Mouse (Mus musculus): ENCODE data around the gene Otop3. TPM values are rescaled to one million over a fixed set of nuclear protein-coding genes. Genes with fewer than 3 reads are reported as not detected.
"Not testable (repeated sequence)": the region's sequence is repeated elsewhere in the genome, so short reads cannot be mapped to it uniquely, and the experiment has no call there.

Gene Otop3
- polyA plus RNA-seq, 1 experiment, result 0.12 TPM

GRCm38 (mm10) chr11:115382891-115383290 is 48.4 kb downstream of the Otop3 start:
- H3K4me3 ChIP-seq (ENCODE audit: control insufficient read depth, insufficient read depth, low read length), result no peak overlapping the region
- peaks cover 10% of the 10 kb centered on the region for H3K4me1 ChIP-seq (replicated peaks; ENCODE audit: control insufficient read depth, insufficient read depth, low read length)
- H3K27me3 ChIP-seq (ENCODE audit: control insufficient read depth, insufficient read depth, low read length), result peaks cover 10% of the 10 kb centered on the region; the same call in 1 of the 2 replicates
- H3K36me3 ChIP-seq (ENCODE audit: control insufficient read depth, insufficient read depth, low read length), result no peaks in the 10 kb centered on the region
- TF ChIP-seq CTCF (IDR thresholded peaks at IDR 0.05; ENCODE audit: borderline replicate concordance, control insufficient read depth, extremely low read depth, insufficient read depth, low read length, poor library complexity), result no peak
- TF ChIP-seq POLR2A (IDR thresholded peaks at IDR 0.05; ENCODE audit: control insufficient read depth, extremely low read depth, insufficient read depth, low read length, poor library complexity), result no peak
- no peak overlapping the region for H3K27ac ChIP-seq (ENCODE audit: control insufficient read depth, insufficient read depth, low read length)
- DNase-seq, result no peak
- WGBS, result 70% methylated on average over 5 of the region's 5 CpGs

GRCm38 (mm10) chr11:115383701-115384474 is 49.4 kb downstream of the Otop3 start:
- Histone ChIP-seq H3K36me3 (ENCODE audit: control insufficient read depth, insufficient read depth, low read length) (no peaks in the 10 kb centered on the region), H3K4me3 (ENCODE audit: control insufficient read depth, insufficient read depth, low read length) (no peak overlapping the region), H3K27ac (ENCODE audit: control insufficient read depth, insufficient read depth, low read length) (no peak overlapping the region), H3K4me1 (replicated peaks; ENCODE audit: control insufficient read depth, insufficient read depth, low read length) (peaks cover 10% of the 10 kb centered on the region), H3K27me3 (ENCODE audit: control insufficient read depth, insufficient read depth, low read length) (peaks cover 10% of the 10 kb centered on the region; the same call in 1 of the 2 replicates)
- WGBS, result 70% methylated on average over 16 of the region's 16 CpGs
- TF ChIP-seq POLR2A (IDR thresholded peaks at IDR 0.05; ENCODE audit: control insufficient read depth, extremely low read depth, insufficient read depth, low read length, poor library complexity), result no peak
- no peak for TF ChIP-seq CTCF (IDR thresholded peaks at IDR 0.05; ENCODE audit: borderline replicate concordance, control insufficient read depth, extremely low read depth, insufficient read depth, low read length, poor library complexity)
- no peak for DNase-seq

GRCm38 (mm10) chr11:115384587-115384986 is 50.1 kb downstream of the Otop3 start:
- Histone ChIP-seq H3K36me3 (ENCODE audit: control insufficient read depth, insufficient read depth, low read length) (no peaks in the 10 kb centered on the region), H3K27me3 (ENCODE audit: control insufficient read depth, insufficient read depth, low read length) (peaks cover 10% of the 10 kb centered on the region; the same call in 1 of the 2 replicates), H3K4me1 (replicated peaks; ENCODE audit: control insufficient read depth, insufficient read depth, low read length) (peaks cover 10% of the 10 kb centered on the region), H3K27ac (ENCODE audit: control insufficient read depth, insufficient read depth, low read length) (no peak overlapping the region), H3K4me3 (ENCODE audit: control insufficient read depth, insufficient read depth, low read length) (no peak overlapping the region)
- DNase-seq, result no peak
- TF ChIP-seq POLR2A (IDR thresholded peaks at IDR 0.05; ENCODE audit: control insufficient read depth, extremely low read depth, insufficient read depth, low read length, poor library complexity) (no peak), CTCF (IDR thresholded peaks at IDR 0.05; ENCODE audit: borderline replicate concordance, control insufficient read depth, extremely low read depth, insufficient read depth, low read length, poor library complexity) (no peak)
- 100% methylated on average over 5 of the region's 5 CpGs for WGBS

- H3K4me3 ChIP-seq (ENCODE audit: control insufficient read depth, insufficient read depth, low read length); H3K27ac ChIP-seq (ENCODE audit: control insufficient read depth, insufficient read depth, low read length); DNase-seq; H3K4me1 ChIP-seq (replicated peaks; ENCODE audit: control insufficient read depth, insufficient read depth, low read length); H3K36me3 ChIP-seq (ENCODE audit: control insufficient read depth, insufficient read depth, low read length); H3K27me3 ChIP-seq (ENCODE audit: control insufficient read depth, insufficient read depth, low read length): not testable (repeated sequence)
- 67% methylated on average over 3 of the region's 3 CpGs for WGBS
These were observed 52.3 kb downstream of the Otop3 start for GRCm38 (mm10) chr11:115386859-115387258.

- Histone ChIP-seq H3K36me3 (ENCODE audit: control insufficient read depth, insufficient read depth, low read length) (no peaks in the 10 kb centered on the region), H3K27me3 (ENCODE audit: control insufficient read depth, insufficient read depth, low read length) (no peaks in the 10 kb centered on the region), H3K27ac (ENCODE audit: control insufficient read depth, insufficient read depth, low read length) (no peak overlapping the region), H3K4me1 (replicated peaks; ENCODE audit: control insufficient read depth, insufficient read depth, low read length) (no peaks in the 10 kb centered on the region), H3K4me3 (ENCODE audit: control insufficient read depth, insufficient read depth, low read length) (no peak overlapping the region)
- TF ChIP-seq POLR2A (IDR thresholded peaks at IDR 0.05; ENCODE audit: control insufficient read depth, extremely low read depth, insufficient read depth, low read length, poor library complexity) (no peak), CTCF (IDR thresholded peaks at IDR 0.05; ENCODE audit: borderline replicate concordance, control insufficient read depth, extremely low read depth, insufficient read depth, low read length, poor library complexity) (no peak)
- 97% methylated on average over 7 of the region's 7 CpGs for WGBS
- no peak for DNase-seq
These were observed 56.8 kb downstream of the Otop3 start for GRCm38 (mm10) chr11:115391358-115391757.

GRCm38 (mm10) chr11:115393721-115394325 is 59.3 kb downstream of the Otop3 start:
- Histone ChIP-seq H3K27ac (ENCODE audit: control insufficient read depth, insufficient read depth, low read length) (no peak overlapping the region), H3K27me3 (ENCODE audit: control insufficient read depth, insufficient read depth, low read length) (no peaks in the 10 kb centered on the region), H3K36me3 (ENCODE audit: control insufficient read depth, insufficient read depth, low read length) (no peaks in the 10 kb centered on the region), H3K4me1 (replicated peaks; ENCODE audit: control insufficient read depth, insufficient read depth, low read length) (no peaks in the 10 kb centered on the region), H3K4me3 (ENCODE audit: control insufficient read depth, insufficient read depth, low read length) (no peak overlapping the region)
- no peak for DNase-seq
- TF ChIP-seq POLR2A (IDR thresholded peaks at IDR 0.05; ENCODE audit: control insufficient read depth, extremely low read depth, insufficient read depth, low read length, poor library complexity), result no peak
- no peak for TF ChIP-seq CTCF (IDR thresholded peaks at IDR 0.05; ENCODE audit: borderline replicate concordance, control insufficient read depth, extremely low read depth, insufficient read depth, low read length, poor library complexity)
- 90% methylated on average over 34 of the region's 34 CpGs for WGBS

Other genes starting within 250 kb of the Otop3 start
- gene Rab37, start 243.3 kb upstream of the Otop3 start, polyA plus RNA-seq (2012; rRNA removed), result 15.1 and 18.3 TPM in 2 replicates
- gene Cd300lf, start 200.7 kb upstream of the Otop3 start, polyA plus RNA-seq (2012; rRNA removed), result 8.4 and 10.4 TPM in 2 replicates
- gene Slc9a3r1, start 171.4 kb upstream of the Otop3 start, polyA plus RNA-seq (2012; rRNA removed), result 202 and 207 TPM in 2 replicates
- 24.1 and 26.8 TPM in 2 replicates for gene Tmem104, start 147.2 kb upstream of the Otop3 start, polyA plus RNA-seq (2012; rRNA removed)
- 9.8 and 11.8 TPM in 2 replicates for gene Nat9, start 146.9 kb upstream of the Otop3 start, polyA plus RNA-seq (2012; rRNA removed)
- gene Grin2c, start 67.5 kb upstream of the Otop3 start, polyA plus RNA-seq (2012; rRNA removed), result 6.5 and 7.1 TPM in 2 replicates
- gene Fdxr, start 57.7 kb upstream of the Otop3 start, polyA plus RNA-seq (2012; rRNA removed), result 31.8 and 36.3 TPM in 2 replicates
- gene Fads6, start 37.1 kb upstream of the Otop3 start, polyA plus RNA-seq (2012; rRNA removed), result 1.6 and 2.1 TPM in 2 replicates
- gene Otop2, start 27.6 kb upstream of the Otop3 start, polyA plus RNA-seq (2012; rRNA removed), result 0.26 and 0.32 TPM in 2 replicates
- gene Ush1g, start 12.7 kb upstream of the Otop3 start, polyA plus RNA-seq (2012; rRNA removed), result 0.05 and 0.11 TPM in 2 replicates
- 127 and 143 TPM in 2 replicates for gene Hid1, start 33.0 kb downstream of the Otop3 start, polyA plus RNA-seq (2012; rRNA removed)
- 14.3 and 15.1 TPM in 2 replicates for gene Cdr2l, start 47.2 kb downstream of the Otop3 start, polyA plus RNA-seq (2012; rRNA removed)
- gene Mrpl58, start 69.0 kb downstream of the Otop3 start, polyA plus RNA-seq (2012; rRNA removed), result 144 and 166 TPM in 2 replicates
- 118 and 155 TPM in 2 replicates for gene Atp5h, start 85.2 kb downstream of the Otop3 start, polyA plus RNA-seq (2012; rRNA removed)
- 65.5 and 69.1 TPM in 2 replicates for gene Kctd2, start 85.4 kb downstream of the Otop3 start, polyA plus RNA-seq (2012; rRNA removed)
- gene Trim80, start 105.8 kb downstream of the Otop3 start, polyA plus RNA-seq (2012; rRNA removed), result 0.79 and 0.80 TPM in 2 replicates
- gene Slc16a5, start 127.7 kb downstream of the Otop3 start, polyA plus RNA-seq (2012; rRNA removed), result 446 and 456 TPM in 2 replicates
- 86.1 and 91.3 TPM in 2 replicates for gene Armc7, start 140.9 kb downstream of the Otop3 start, polyA plus RNA-seq (2012; rRNA removed)
- gene Nt5c, start 157.1 kb downstream of the Otop3 start, polyA plus RNA-seq (2012; rRNA removed), result 122 and 145 TPM in 2 replicates
- gene Jpt1, start 179.7 kb downstream of the Otop3 start, polyA plus RNA-seq (2012; rRNA removed), result 654 and 686 TPM in 2 replicates
- gene Sumo2, start 201.5 kb downstream of the Otop3 start, polyA plus RNA-seq (2012; rRNA removed), result 102 and 105 TPM in 2 replicates
- gene Nup85, start 229.7 kb downstream of the Otop3 start, polyA plus RNA-seq (2012; rRNA removed), result 114 and 136 TPM in 2 replicates